Mouse (Mus musculus): Measurements from ENCODE around the gene Pacrg. TPM values are rescaled to one million over a fixed set of nuclear protein-coding genes. Genes with fewer than 3 reads are reported as not detected.

Pacrg gene
- polyA plus RNA-seq, 1 experiment from 2014 or later: 1.3 TPM

DNA sequence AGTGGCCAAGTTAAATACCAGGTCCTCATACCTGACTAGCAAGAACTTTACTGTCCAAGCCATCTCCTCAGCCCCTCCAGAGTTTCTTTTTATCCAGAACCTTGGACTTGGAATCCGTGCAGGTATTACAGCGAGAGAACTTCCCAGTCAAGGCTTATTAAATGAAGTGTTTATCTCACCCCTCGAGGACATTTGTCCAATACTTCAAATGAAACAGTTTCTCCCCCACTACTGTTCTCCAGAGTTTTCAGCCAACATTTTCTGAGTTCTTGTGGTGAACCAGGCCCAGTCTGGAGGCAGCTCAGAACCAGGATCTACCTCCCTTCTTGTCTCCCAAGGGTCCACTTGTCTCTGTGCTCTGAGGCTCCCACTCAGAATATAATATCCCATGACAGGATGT, 477.0 kb downstream of the Pacrg start:
- Histone ChIP-seq H3K27ac (ENCODE audit: low read depth, low read length) (no peak overlapping the region), H3K4me2 (no peak overlapping the region), H3K27me3 (ENCODE audit: control insufficient read depth, insufficient read depth, low read length) (no peaks in the 10 kb centered on the region), H3K9me3 (replicated peaks; ENCODE audit: control insufficient read depth, low read length) (no peaks in the 10 kb centered on the region), H3K4me3 (ENCODE audit: low read depth, low read length) (no peak overlapping the region), H3K36me3 (ENCODE audit: control insufficient read depth, insufficient read depth, low read length) (no peaks in the 10 kb centered on the region), H3K9ac (ENCODE audit: low read depth, low read length) (no peak overlapping the region), H3K4me1 (ENCODE audit: control insufficient read depth, insufficient read depth, low read length) (peaks cover 29% of the 10 kb centered on the region)
- 76% methylated on average over 3 of the region's 3 CpGs for WGBS (ENCODE audit: insufficient replicate concordance)
- ATAC-seq (replicated peaks; ENCODE audit: insufficient number of reproducible peaks, low FRiP score, low TSS enrichment): no peak

GRCm38 (mm10) chr17:10361882-10362291, 478.2 kb downstream of the Pacrg start:
- Histone ChIP-seq H3K4me2 (no peak overlapping the region), H3K4me3 (ENCODE audit: low read depth, low read length) (no peak overlapping the region), H3K4me1 (ENCODE audit: control insufficient read depth, insufficient read depth, low read length) (peaks cover 31% of the 10 kb centered on the region), H3K27me3 (ENCODE audit: control insufficient read depth, insufficient read depth, low read length) (no peaks in the 10 kb centered on the region), H3K9ac (ENCODE audit: low read depth, low read length) (no peak overlapping the region), H3K36me3 (ENCODE audit: control insufficient read depth, insufficient read depth, low read length) (no peaks in the 10 kb centered on the region), H3K27ac (ENCODE audit: low read depth, low read length) (no peak overlapping the region), H3K9me3 (replicated peaks; ENCODE audit: control insufficient read depth, low read length) (no peaks in the 10 kb centered on the region)
- no peak for ATAC-seq (replicated peaks; ENCODE audit: insufficient number of reproducible peaks, low FRiP score, low TSS enrichment)
- WGBS (ENCODE audit: insufficient replicate concordance): 59% methylated on average over 7 of the region's 7 CpGs

- no peak overlapping the region for H3K4me3 ChIP-seq (ENCODE audit: low read depth, low read length)
- H3K9me3 ChIP-seq (replicated peaks; ENCODE audit: control insufficient read depth, low read length): no peaks in the 10 kb centered on the region
- no peak for ATAC-seq (replicated peaks; ENCODE audit: insufficient number of reproducible peaks, low FRiP score, low TSS enrichment)
- no peaks in the 10 kb centered on the region for H3K27me3 ChIP-seq (ENCODE audit: control insufficient read depth, insufficient read depth, low read length)
- H3K36me3 ChIP-seq (ENCODE audit: control insufficient read depth, insufficient read depth, low read length): no peaks in the 10 kb centered on the region
- peaks cover 39% of the 10 kb centered on the region for H3K4me1 ChIP-seq (ENCODE audit: control insufficient read depth, insufficient read depth, low read length)
- peak overlapping the region; percentile 36; the same call in 1 of the 2 replicates for H3K9ac ChIP-seq (ENCODE audit: low read depth, low read length)
- WGBS (ENCODE audit: insufficient replicate concordance): 55% methylated on average over 4 of the region's 4 CpGs
- no peak overlapping the region for H3K4me2 ChIP-seq
- peak overlapping the region; percentile 77 for H3K27ac ChIP-seq (ENCODE audit: low read depth, low read length)
Observed at GRCm38 (mm10) chr17:10360738-10361137, 479.4 kb downstream of the Pacrg start.

DNA sequence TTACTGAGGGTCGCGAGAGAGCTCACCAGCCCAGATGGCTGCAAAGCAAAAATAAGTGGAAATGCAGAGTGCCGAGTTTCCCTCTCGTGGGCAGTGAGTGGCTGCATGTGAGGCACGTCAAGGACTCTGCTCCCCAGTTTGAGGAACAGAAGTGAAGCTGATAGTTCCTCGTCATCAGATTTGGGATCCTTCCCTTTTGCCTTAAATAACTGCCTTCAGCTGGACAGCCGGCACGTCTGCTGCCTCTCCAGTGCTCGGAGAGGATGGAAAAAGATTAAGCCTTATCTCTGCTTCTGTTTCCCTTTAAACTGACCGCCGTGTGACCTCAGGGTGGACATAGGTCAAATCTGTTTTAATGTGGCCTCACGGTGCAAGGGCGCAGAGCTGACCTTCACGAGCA, 480.6 kb downstream of the Pacrg start:
- Histone ChIP-seq H3K27me3 (ENCODE audit: control insufficient read depth, insufficient read depth, low read length) (no peaks in the 10 kb centered on the region), H3K9ac (ENCODE audit: low read depth, low read length) (no peak overlapping the region; the same call in 1 of the 2 replicates), H3K4me2 (peak overlapping the region; percentile 34), H3K9me3 (replicated peaks; ENCODE audit: control insufficient read depth, low read length) (no peaks in the 10 kb centered on the region), H3K36me3 (ENCODE audit: control insufficient read depth, insufficient read depth, low read length) (no peaks in the 10 kb centered on the region), H3K27ac (ENCODE audit: low read depth, low read length) (peak overlapping the region; percentile 79), H3K4me3 (ENCODE audit: low read depth, low read length) (no peak overlapping the region), H3K4me1 (ENCODE audit: control insufficient read depth, insufficient read depth, low read length) (peaks cover 40% of the 10 kb centered on the region)
- ATAC-seq (replicated peaks; ENCODE audit: insufficient number of reproducible peaks, low FRiP score, low TSS enrichment): 0 out of 2 replicates have a peak, but pooled peaks have one; percentile 23
- WGBS (ENCODE audit: insufficient replicate concordance): 10% methylated on average over 14 of the region's 14 CpGs

DNA sequence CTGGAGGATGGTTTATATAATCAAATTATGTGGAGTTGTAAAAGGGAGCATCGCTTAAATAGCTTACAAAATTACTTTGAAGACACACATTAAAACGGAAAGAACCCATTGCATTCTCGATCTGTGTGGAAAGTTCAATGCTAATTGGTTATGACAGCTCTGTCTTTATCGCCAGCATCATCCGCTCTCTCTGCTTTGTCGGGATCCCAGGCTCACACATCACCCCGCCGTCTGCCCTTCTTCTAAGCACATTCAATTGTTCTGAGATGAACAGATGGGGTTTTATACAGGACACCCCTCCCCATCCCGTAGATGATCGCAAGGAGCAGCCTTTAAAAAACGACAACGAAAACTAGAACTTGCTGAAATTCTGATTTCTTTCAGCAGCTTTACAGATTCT, 482.8 kb downstream of the Pacrg start:
- no peak overlapping the region for H3K9ac ChIP-seq (ENCODE audit: low read depth, low read length)
- no peaks in the 10 kb centered on the region for H3K9me3 ChIP-seq (replicated peaks; ENCODE audit: control insufficient read depth, low read length)
- no peak overlapping the region for H3K4me3 ChIP-seq (ENCODE audit: low read depth, low read length)
- 86% methylated on average over 12 of the region's 12 CpGs for WGBS (ENCODE audit: insufficient replicate concordance)
- H3K27ac ChIP-seq (ENCODE audit: low read depth, low read length): no peak overlapping the region
- no peaks in the 10 kb centered on the region for H3K36me3 ChIP-seq (ENCODE audit: control insufficient read depth, insufficient read depth, low read length)
- no peak overlapping the region for H3K4me2 ChIP-seq
- ATAC-seq (replicated peaks; ENCODE audit: insufficient number of reproducible peaks, low FRiP score, low TSS enrichment): no peak
- H3K4me1 ChIP-seq (ENCODE audit: control insufficient read depth, insufficient read depth, low read length): peaks cover 40% of the 10 kb centered on the region
- no peaks in the 10 kb centered on the region for H3K27me3 ChIP-seq (ENCODE audit: control insufficient read depth, insufficient read depth, low read length)

DNA sequence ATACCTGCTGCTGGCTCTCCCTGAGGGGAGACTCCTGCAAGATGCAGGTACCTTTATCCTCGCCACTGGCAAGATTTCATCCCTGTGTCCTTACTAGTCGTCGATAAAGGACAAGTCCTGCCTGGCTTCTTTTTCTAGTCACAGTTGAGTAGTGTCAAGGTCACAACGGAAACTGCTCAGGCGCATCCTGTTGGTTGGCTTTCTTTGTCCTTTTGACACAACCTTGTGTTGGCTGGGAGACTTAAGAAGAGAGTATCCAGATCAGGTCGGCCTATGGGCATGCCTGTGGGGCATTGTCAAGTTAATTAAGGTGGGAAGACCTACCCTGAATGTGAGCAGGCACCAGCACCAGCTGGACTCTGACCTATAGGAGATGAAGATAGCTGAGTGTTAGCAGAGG, 483.8 kb downstream of the Pacrg start:
- Histone ChIP-seq H3K36me3 (ENCODE audit: control insufficient read depth, insufficient read depth, low read length) (no peaks in the 10 kb centered on the region), H3K9me3 (replicated peaks; ENCODE audit: control insufficient read depth, low read length) (no peaks in the 10 kb centered on the region), H3K4me1 (ENCODE audit: control insufficient read depth, insufficient read depth, low read length) (peaks cover 40% of the 10 kb centered on the region), H3K27me3 (ENCODE audit: control insufficient read depth, insufficient read depth, low read length) (no peaks in the 10 kb centered on the region), H3K4me3 (ENCODE audit: low read depth, low read length) (no peak overlapping the region), H3K27ac (ENCODE audit: low read depth, low read length) (no peak overlapping the region), H3K4me2 (no peak overlapping the region), H3K9ac (ENCODE audit: low read depth, low read length) (no peak overlapping the region)
- ATAC-seq (replicated peaks; ENCODE audit: insufficient number of reproducible peaks, low FRiP score, low TSS enrichment): no peak
- WGBS (ENCODE audit: insufficient replicate concordance): 51% methylated on average over 6 of the region's 6 CpGs

GRCm38 (mm10) chr17:10355746-10356145, 484.4 kb downstream of the Pacrg start:
- Histone ChIP-seq H3K4me1 (ENCODE audit: control insufficient read depth, insufficient read depth, low read length) (peaks cover 38% of the 10 kb centered on the region), H3K36me3 (ENCODE audit: control insufficient read depth, insufficient read depth, low read length) (no peaks in the 10 kb centered on the region), H3K4me3 (ENCODE audit: low read depth, low read length) (no peak overlapping the region), H3K27me3 (ENCODE audit: control insufficient read depth, insufficient read depth, low read length) (no peaks in the 10 kb centered on the region), H3K4me2 (no peak overlapping the region), H3K9ac (ENCODE audit: low read depth, low read length) (no peak overlapping the region), H3K9me3 (replicated peaks; ENCODE audit: control insufficient read depth, low read length) (no peaks in the 10 kb centered on the region), H3K27ac (ENCODE audit: low read depth, low read length) (no peak overlapping the region)
- 28% methylated on average over 8 of the region's 8 CpGs for WGBS (ENCODE audit: insufficient replicate concordance)
- ATAC-seq (replicated peaks; ENCODE audit: insufficient number of reproducible peaks, low FRiP score, low TSS enrichment): no peak

Other genes with a start within 250 kb of the Pacrg start
- gene Prkn, start 73 bp upstream of the Pacrg start, polyA plus RNA-seq (2014; fragmentation: Nextera tagmentation; extraction: Ambion mirVana): 1.7 and 2.6 TPM in 2 replicates